Mouse (Mus musculus): ENCODE results near the gene Cenpv. TPM values are rescaled to one million over a fixed set of nuclear protein-coding genes. Genes with fewer than 3 reads are reported as not detected.
"Not testable (repeated sequence)": the region's sequence is repeated elsewhere in the genome, so short reads cannot be mapped to it uniquely, and the experiment has no call there.

Cenpv gene
- total and polyA plus RNA-seq, 2 experiments = 20.5 to 32.6 TPM

DNA sequence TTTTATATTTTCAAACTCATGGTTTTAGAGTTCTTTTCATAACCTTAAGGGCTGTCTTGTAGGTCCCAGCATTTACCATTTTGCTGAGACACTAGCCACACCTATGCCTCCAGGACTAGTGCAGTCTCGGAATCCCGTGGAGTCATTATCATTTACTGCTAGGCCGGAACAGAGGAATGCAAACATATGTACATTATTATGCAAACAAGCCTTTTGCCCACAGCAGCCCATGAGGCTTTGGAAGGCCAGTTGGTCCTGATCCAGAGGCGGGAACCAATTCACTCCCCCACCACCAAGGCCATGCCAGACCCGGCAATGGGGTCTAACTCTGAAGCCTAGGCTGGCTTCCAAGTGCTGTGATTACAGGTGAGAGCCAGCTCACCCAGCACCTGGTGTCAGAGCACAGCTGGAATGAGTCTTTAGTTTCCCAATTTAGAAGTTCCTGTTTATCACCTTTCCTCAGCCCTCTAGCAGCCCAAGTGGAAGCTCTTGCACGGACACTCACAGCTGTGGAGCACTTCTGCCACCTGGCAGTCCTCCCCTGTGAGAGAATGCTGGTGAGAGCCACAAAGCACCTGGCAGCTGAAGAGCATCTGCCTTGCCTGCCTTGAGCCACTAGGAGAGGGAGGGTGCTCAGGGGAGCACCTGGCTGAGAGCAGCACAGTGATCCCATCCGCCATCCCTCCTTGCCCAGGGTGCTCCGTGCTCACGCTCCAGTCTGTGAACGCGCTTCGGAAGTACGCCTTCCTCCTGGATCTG is 27.4 kb downstream of the Cenpv start:
- DNase-seq (ENCODE audit: extremely low read depth, low read depth, low spot score) = no peak
- no peak for TF ChIP-seq POLR2A (IDR thresholded peaks at IDR 0.05; ENCODE audit: extremely low read depth, insufficient read depth, low read length)
- no peaks in the 10 kb centered on the region for H3K79me2 ChIP-seq (ENCODE audit: control insufficient read depth, insufficient read depth, low read length)
- no peak overlapping the region for H3K4me3 ChIP-seq (ENCODE audit: insufficient read depth, low read depth, low read length)
- no peaks in the 10 kb centered on the region for H3K4me1 ChIP-seq (ENCODE audit: control insufficient read depth, insufficient read depth, low read length)
- no peaks in the 10 kb centered on the region for H3K27me3 ChIP-seq (ENCODE audit: control insufficient read depth, insufficient read depth, low read length)
- H3K36me3 ChIP-seq (ENCODE audit: control insufficient read depth, insufficient read depth, low read length) = no peaks in the 10 kb centered on the region
- no peak overlapping the region for H3K27ac ChIP-seq (replicated peaks; ENCODE audit: insufficient read depth, low read depth, low read length)
- H3K9ac ChIP-seq (ENCODE audit: low read depth, low read length) = no peak overlapping the region
- WGBS = 91% methylated on average over 13 of the region's 13 CpGs

DNA sequence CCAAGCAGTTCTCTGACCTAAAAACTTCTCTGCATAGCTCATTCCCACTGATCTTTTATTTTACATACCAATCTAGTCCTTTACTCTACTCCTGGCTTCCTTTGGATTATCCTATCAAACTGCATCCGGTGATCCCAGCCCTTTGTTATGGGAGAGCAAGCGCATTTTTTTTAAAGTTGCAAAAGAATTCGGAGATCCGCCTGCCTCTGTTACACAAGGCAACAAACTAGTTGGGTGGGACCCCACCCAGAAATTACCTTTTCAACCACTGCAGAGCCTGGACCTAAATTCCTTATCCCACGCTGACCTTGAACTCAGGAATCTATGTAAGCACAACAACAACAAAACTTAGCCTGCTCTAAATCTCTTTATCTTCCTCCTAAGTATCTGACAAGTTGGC is 28.1 kb downstream of the Cenpv start:
- no peak for TF ChIP-seq CTCF (IDR thresholded peaks at IDR 0.05; ENCODE audit: low read depth, low read length)
- no peak for TF ChIP-seq POLR2A (IDR thresholded peaks at IDR 0.05; ENCODE audit: extremely low read depth, insufficient read depth, low read length)
- WGBS = 91% methylated on average over 5 of the region's 5 CpGs
- DNase-seq (ENCODE audit: extremely low read depth, low read depth, low spot score) = no peak
- H3K4me1 ChIP-seq (ENCODE audit: control insufficient read depth, insufficient read depth, low read length) = no peaks in the 10 kb centered on the region
- H3K4me3 ChIP-seq (ENCODE audit: insufficient read depth, low read depth, low read length) = no peak overlapping the region
- no peak overlapping the region for H3K27ac ChIP-seq (replicated peaks; ENCODE audit: insufficient read depth, low read depth, low read length)
- no peaks in the 10 kb centered on the region for H3K36me3 ChIP-seq (ENCODE audit: control insufficient read depth, insufficient read depth, low read length)
- H3K9ac ChIP-seq (ENCODE audit: low read depth, low read length) = no peak overlapping the region
- no peaks in the 10 kb centered on the region for H3K27me3 ChIP-seq (ENCODE audit: control insufficient read depth, insufficient read depth, low read length)
- no peaks in the 10 kb centered on the region for H3K79me2 ChIP-seq (ENCODE audit: control insufficient read depth, insufficient read depth, low read length)

DNA sequence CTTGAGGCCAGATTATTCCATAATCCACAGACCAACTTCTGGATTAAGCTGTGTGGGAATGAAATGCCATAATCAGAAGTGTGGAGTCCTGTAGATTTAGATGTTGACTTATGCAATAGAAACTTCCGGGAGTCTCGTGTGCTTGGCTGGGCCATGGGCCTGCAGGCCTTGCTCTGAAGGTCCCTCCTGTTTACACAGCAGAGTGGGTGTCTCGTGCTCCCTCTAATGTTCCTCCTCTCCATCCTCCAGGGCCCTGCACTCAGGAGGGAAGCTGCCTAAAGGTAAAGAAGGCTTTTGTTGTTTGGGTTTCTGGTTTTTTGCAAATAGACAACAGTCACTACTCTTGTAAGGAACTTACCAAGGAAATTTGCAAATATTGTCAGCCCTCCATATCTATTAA is 29.5 kb downstream of the Cenpv start:
- Histone ChIP-seq H3K27me3 (ENCODE audit: control insufficient read depth, insufficient read depth, low read length) (no peaks in the 10 kb centered on the region), H3K4me3 (ENCODE audit: insufficient read depth, low read depth, low read length) (no peak overlapping the region), H3K4me1 (ENCODE audit: control insufficient read depth, insufficient read depth, low read length) (no peaks in the 10 kb centered on the region), H3K79me2 (ENCODE audit: control insufficient read depth, insufficient read depth, low read length) (no peaks in the 10 kb centered on the region), H3K27ac (replicated peaks; ENCODE audit: insufficient read depth, low read depth, low read length) (no peak overlapping the region), H3K9ac (ENCODE audit: low read depth, low read length) (no peak overlapping the region), H3K36me3 (ENCODE audit: control insufficient read depth, insufficient read depth, low read length) (no peaks in the 10 kb centered on the region)
- no peak for DNase-seq (ENCODE audit: extremely low read depth, low read depth, low spot score)
- 38% methylated on average over 3 of the region's 3 CpGs for WGBS
- no peak for TF ChIP-seq CTCF (IDR thresholded peaks at IDR 0.05; ENCODE audit: low read depth, low read length)
- no peak for TF ChIP-seq POLR2A (IDR thresholded peaks at IDR 0.05; ENCODE audit: extremely low read depth, insufficient read depth, low read length)

DNA sequence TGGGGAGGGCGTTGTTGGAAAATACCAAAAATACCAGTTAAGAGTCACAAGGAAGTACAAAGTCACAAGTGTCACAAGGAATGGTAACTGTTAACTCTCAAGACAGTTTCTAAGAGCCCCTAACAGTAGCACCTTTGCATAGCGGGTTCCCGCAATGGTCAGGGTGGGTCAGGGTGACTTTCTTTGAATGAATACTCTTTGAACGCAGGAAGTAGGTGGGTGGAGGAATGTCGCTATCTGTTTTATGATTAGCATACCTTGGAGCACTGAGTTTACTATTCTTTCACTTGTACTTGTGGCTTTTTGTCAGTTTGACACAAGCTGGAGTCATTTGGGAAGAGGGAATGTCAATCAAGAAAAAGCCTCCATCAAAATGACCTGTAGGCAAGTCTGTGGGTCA is 30.2 kb downstream of the Cenpv start:
- H3K27ac ChIP-seq (replicated peaks; ENCODE audit: insufficient read depth, low read depth, low read length) = not testable (repeated sequence)

DNA sequence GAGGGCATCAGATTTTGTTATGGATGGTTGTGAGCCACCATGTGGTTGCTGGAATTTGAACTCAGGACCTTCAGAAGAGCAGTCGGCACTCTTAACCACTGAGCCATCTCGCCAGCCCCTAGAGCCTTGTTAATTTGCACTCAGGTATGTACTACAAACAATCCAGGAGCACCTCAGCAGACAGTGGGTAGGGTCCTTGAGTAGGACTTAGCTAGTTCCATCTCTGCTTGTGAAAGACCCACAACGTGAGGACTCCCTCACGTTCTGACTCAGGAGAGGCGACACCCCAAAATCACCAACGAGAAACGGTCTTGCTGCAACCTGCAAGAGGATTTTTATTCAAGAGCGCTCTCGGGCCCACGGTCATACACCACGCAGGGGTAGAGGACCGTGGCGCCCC is 30.7 kb downstream of the Cenpv start:
- H3K36me3 ChIP-seq (ENCODE audit: control insufficient read depth, insufficient read depth, low read length); H3K79me2 ChIP-seq (ENCODE audit: control insufficient read depth, insufficient read depth, low read length); H3K4me1 ChIP-seq (ENCODE audit: control insufficient read depth, insufficient read depth, low read length); H3K27ac ChIP-seq (replicated peaks; ENCODE audit: insufficient read depth, low read depth, low read length); DNase-seq (ENCODE audit: extremely low read depth, low read depth, low spot score); H3K9ac ChIP-seq (ENCODE audit: low read depth, low read length); H3K27me3 ChIP-seq (ENCODE audit: control insufficient read depth, insufficient read depth, low read length); H3K4me3 ChIP-seq (ENCODE audit: insufficient read depth, low read depth, low read length): not testable (repeated sequence)
- 96% methylated on average over 13 of the region's 13 CpGs for WGBS

More for the DNA sequence above, 30.2 kb downstream of the Cenpv start:
- H3K9ac ChIP-seq (ENCODE audit: low read depth, low read length); DNase-seq (ENCODE audit: extremely low read depth, low read depth, low spot score); H3K4me1 ChIP-seq (ENCODE audit: control insufficient read depth, insufficient read depth, low read length); H3K36me3 ChIP-seq (ENCODE audit: control insufficient read depth, insufficient read depth, low read length); H3K79me2 ChIP-seq (ENCODE audit: control insufficient read depth, insufficient read depth, low read length); H3K4me3 ChIP-seq (ENCODE audit: insufficient read depth, low read depth, low read length); H3K27me3 ChIP-seq (ENCODE audit: control insufficient read depth, insufficient read depth, low read length): not testable (repeated sequence)
- WGBS = 98% methylated on average over 5 of the region's 5 CpGs

DNA sequence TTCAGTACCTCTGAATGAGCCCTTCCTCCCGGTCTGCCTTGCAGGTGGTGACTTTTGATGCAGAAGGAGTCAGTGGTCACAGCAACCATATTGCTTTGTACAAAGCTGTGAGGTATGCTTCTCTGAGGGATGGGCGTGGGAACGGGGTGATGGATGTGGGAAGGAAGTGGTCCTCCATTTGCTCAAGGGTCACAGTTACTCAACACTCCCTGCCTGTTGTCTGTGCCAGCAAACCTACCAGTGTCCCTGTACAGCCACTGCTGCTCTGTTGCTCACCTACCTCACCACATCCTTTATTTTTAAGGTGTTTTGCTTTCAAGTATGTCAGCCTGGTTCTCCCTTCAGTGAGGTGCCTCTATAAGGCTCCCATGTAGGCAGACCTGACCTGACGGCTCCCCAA is 31.4 kb downstream of the Cenpv start:
- H3K27ac ChIP-seq (replicated peaks; ENCODE audit: insufficient read depth, low read depth, low read length) = no peak overlapping the region
- TF ChIP-seq CTCF (IDR thresholded peaks at IDR 0.05; ENCODE audit: low read depth, low read length) (no peak), POLR2A (IDR thresholded peaks at IDR 0.05; ENCODE audit: extremely low read depth, insufficient read depth, low read length) (no peak)
- no peak for DNase-seq (ENCODE audit: extremely low read depth, low read depth, low spot score)
- H3K4me1 ChIP-seq (ENCODE audit: control insufficient read depth, insufficient read depth, low read length) = no peaks in the 10 kb centered on the region
- no peak overlapping the region for H3K9ac ChIP-seq (ENCODE audit: low read depth, low read length)
- no peak overlapping the region for H3K4me3 ChIP-seq (ENCODE audit: insufficient read depth, low read depth, low read length)
- H3K79me2 ChIP-seq (ENCODE audit: control insufficient read depth, insufficient read depth, low read length) = no peaks in the 10 kb centered on the region
- H3K36me3 ChIP-seq (ENCODE audit: control insufficient read depth, insufficient read depth, low read length) = no peaks in the 10 kb centered on the region
- 95% methylated on average over 4 of the region's 4 CpGs for WGBS
- H3K27me3 ChIP-seq (ENCODE audit: control insufficient read depth, insufficient read depth, low read length) = no peaks in the 10 kb centered on the region

Data from liver, adult 2 months (tissue).